Mouse (Mus musculus): Measurements from ENCODE around the gene Olfr12. TPM values are rescaled to one million over a fixed set of nuclear protein-coding genes. Genes with fewer than 3 reads are reported as not detected.

The Olfr12 gene
- polyA plus RNA-seq, 1 experiment from 2014 or later, result not detected

GRCm38 (mm10) chr1:92636015-92636414, 18.4 kb downstream of the Olfr12 start:
- DNase-seq (ENCODE audit: low spot score) (no peak), ATAC-seq (replicated peaks; ENCODE audit: low FRiP score) (no peak)
- peaks cover 6% of the 10 kb centered on the region; the same call in 1 of the 2 replicates for H3K36me3 ChIP-seq (ENCODE audit: control insufficient read depth, insufficient read depth, low read length)
- no peak overlapping the region for H3K4me2 ChIP-seq
- H3K27ac ChIP-seq (ENCODE audit: low read depth, low read length), result no peak overlapping the region
- 80% methylated on average over 8 of the region's 8 CpGs for WGBS
- H3K9ac ChIP-seq (ENCODE audit: low read depth, low read length), result no peak overlapping the region
- peaks cover 8% of the 10 kb centered on the region; the same call in 1 of the 2 replicates for H3K4me1 ChIP-seq (replicated peaks; ENCODE audit: control insufficient read depth, insufficient read depth, low read length)
- H3K9me3 ChIP-seq (ENCODE audit: control insufficient read depth, low read length), result no peaks in the 10 kb centered on the region
- no peaks in the 10 kb centered on the region for H3K27me3 ChIP-seq (replicated peaks; ENCODE audit: control insufficient read depth, insufficient read depth, low read length)
- no peak overlapping the region for H3K4me3 ChIP-seq (ENCODE audit: low read depth, low read length)

DNA sequence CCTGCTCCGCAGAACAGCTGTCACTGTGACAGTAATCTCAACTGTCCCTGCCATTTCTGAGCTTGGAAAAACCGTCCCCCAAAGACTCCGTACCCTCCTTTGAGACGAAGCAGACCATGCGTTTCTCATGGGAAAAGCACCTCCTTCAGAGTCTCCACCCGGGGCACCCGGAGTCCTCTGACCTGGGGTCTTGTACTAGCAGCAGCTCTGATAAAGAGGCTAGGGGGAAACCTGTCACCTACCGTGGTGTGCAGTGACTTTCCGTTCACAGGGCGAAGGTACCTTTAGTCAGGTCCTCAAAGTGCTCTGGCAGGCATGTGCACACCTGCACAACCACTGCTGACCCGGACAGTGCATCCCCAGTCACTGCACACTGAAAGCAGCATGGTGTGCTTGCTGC, 19.1 kb downstream of the Olfr12 start:
- no peaks in the 10 kb centered on the region for H3K9me3 ChIP-seq (ENCODE audit: control insufficient read depth, low read length)
- 90% methylated on average over 11 of the region's 11 CpGs for WGBS
- H3K27ac ChIP-seq (ENCODE audit: low read depth, low read length), result no peak overlapping the region
- H3K4me3 ChIP-seq (ENCODE audit: low read depth, low read length), result no peak overlapping the region
- H3K27me3 ChIP-seq (replicated peaks; ENCODE audit: control insufficient read depth, insufficient read depth, low read length), result no peaks in the 10 kb centered on the region
- ATAC-seq (replicated peaks; ENCODE audit: low FRiP score), result no peak
- no peak overlapping the region for H3K9ac ChIP-seq (ENCODE audit: low read depth, low read length)
- H3K36me3 ChIP-seq (ENCODE audit: control insufficient read depth, insufficient read depth, low read length), result peaks cover 6% of the 10 kb centered on the region; the same call in 1 of the 2 replicates
- H3K4me2 ChIP-seq, result no peak overlapping the region
- H3K4me1 ChIP-seq (replicated peaks; ENCODE audit: control insufficient read depth, insufficient read depth, low read length), result peaks cover 10% of the 10 kb centered on the region; the same call in 1 of the 2 replicates
- DNase-seq (ENCODE audit: low spot score), result no peak

DNA sequence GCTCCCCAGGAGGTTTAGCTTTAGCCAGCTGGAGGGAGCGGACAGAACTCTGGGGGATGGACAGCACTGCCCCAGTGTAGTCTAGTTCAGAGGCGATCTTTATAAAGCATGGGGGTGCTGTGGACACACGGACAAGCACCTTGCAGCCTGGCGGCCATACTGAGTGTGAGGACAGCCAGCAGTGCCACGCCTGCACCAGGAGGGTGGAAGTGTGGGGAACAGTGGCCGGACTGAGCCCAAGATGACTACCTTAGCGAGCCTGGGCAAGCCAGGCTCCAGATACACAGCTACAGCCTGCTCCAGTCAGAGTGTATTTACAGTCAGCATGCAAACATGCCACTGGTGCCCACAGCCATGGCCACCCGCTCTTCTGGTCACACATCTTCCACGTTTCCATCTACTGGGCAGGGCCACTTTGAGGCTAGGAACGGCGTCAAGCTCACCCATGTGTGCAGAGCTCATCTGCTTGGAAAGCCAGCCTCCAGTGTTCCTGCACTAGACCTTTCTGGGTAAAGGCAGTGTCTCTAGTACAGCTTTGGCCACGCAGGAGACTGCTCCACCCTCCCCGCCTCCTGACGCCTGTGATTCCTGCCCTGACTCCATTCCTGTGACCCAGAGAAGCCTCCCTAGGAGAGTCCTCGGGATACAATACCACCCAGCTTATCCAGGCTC, 20.0 kb downstream of the Olfr12 start:
- H3K4me2 ChIP-seq, result no peak overlapping the region
- no peak overlapping the region for H3K9ac ChIP-seq (ENCODE audit: low read depth, low read length)
- no peak for DNase-seq (ENCODE audit: low spot score)
- H3K4me1 ChIP-seq (replicated peaks; ENCODE audit: control insufficient read depth, insufficient read depth, low read length), result peaks cover 10% of the 10 kb centered on the region; the same call in 1 of the 2 replicates
- peaks cover 6% of the 10 kb centered on the region; the same call in 1 of the 2 replicates for H3K36me3 ChIP-seq (ENCODE audit: control insufficient read depth, insufficient read depth, low read length)
- H3K27me3 ChIP-seq (replicated peaks; ENCODE audit: control insufficient read depth, insufficient read depth, low read length), result no peaks in the 10 kb centered on the region
- no peaks in the 10 kb centered on the region for H3K9me3 ChIP-seq (ENCODE audit: control insufficient read depth, low read length)
- no peak overlapping the region for H3K27ac ChIP-seq (ENCODE audit: low read depth, low read length)
- no peak overlapping the region for H3K4me3 ChIP-seq (ENCODE audit: low read depth, low read length)
- ATAC-seq (replicated peaks; ENCODE audit: low FRiP score), result no peak
- WGBS, result 91% methylated on average over 15 of the region's 15 CpGs

GRCm38 (mm10) chr1:92638181-92638580, 20.6 kb downstream of the Olfr12 start:
- H3K9me3 ChIP-seq (ENCODE audit: control insufficient read depth, low read length), result no peaks in the 10 kb centered on the region
- H3K36me3 ChIP-seq (ENCODE audit: control insufficient read depth, insufficient read depth, low read length), result peaks cover 6% of the 10 kb centered on the region; the same call in 1 of the 2 replicates
- DNase-seq (ENCODE audit: low spot score), result no peak
- H3K4me2 ChIP-seq, result no peak overlapping the region
- H3K27ac ChIP-seq (ENCODE audit: low read depth, low read length), result no peak overlapping the region
- peaks cover 10% of the 10 kb centered on the region; the same call in 1 of the 2 replicates for H3K4me1 ChIP-seq (replicated peaks; ENCODE audit: control insufficient read depth, insufficient read depth, low read length)
- no peak for ATAC-seq (replicated peaks; ENCODE audit: low FRiP score)
- no peak overlapping the region for H3K9ac ChIP-seq (ENCODE audit: low read depth, low read length)
- H3K27me3 ChIP-seq (replicated peaks; ENCODE audit: control insufficient read depth, insufficient read depth, low read length), result no peaks in the 10 kb centered on the region
- WGBS, result 89% methylated on average over 3 of the region's 3 CpGs
- no peak overlapping the region for H3K4me3 ChIP-seq (ENCODE audit: low read depth, low read length)

GRCm38 (mm10) chr1:92638736-92639135, 21.1 kb downstream of the Olfr12 start:
- 93% methylated on average over 4 of the region's 4 CpGs for WGBS
- Histone ChIP-seq H3K27me3 (replicated peaks; ENCODE audit: control insufficient read depth, insufficient read depth, low read length) (no peaks in the 10 kb centered on the region), H3K9me3 (ENCODE audit: control insufficient read depth, low read length) (no peaks in the 10 kb centered on the region), H3K4me1 (replicated peaks; ENCODE audit: control insufficient read depth, insufficient read depth, low read length) (peaks cover 10% of the 10 kb centered on the region; the same call in 1 of the 2 replicates), H3K4me3 (ENCODE audit: low read depth, low read length) (no peak overlapping the region), H3K4me2 (no peak overlapping the region), H3K27ac (ENCODE audit: low read depth, low read length) (no peak overlapping the region), H3K36me3 (ENCODE audit: control insufficient read depth, insufficient read depth, low read length) (peaks cover 6% of the 10 kb centered on the region; the same call in 1 of the 2 replicates), H3K9ac (ENCODE audit: low read depth, low read length) (no peak overlapping the region)
- no peak for ATAC-seq (replicated peaks; ENCODE audit: low FRiP score)
- DNase-seq (ENCODE audit: low spot score), result no peak

DNA sequence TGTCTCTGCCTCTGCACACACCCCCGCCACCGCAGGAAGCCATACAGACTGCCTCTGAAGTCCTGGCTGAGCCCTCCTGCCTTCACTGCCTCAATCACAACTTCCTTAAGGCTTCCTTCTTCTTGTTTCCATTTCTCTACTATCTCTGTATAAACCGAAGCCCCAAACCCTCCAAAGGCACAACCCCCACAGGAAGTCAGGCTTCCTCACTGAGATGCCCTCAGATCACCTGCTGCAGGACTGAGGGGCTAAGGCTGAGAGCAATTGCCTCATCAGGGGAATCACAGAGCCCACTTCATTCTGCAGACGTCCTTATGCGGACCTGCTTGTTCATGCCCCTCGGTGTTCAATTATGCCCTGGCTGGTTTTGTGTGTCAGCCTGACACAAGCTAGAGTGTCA, 22.8 kb downstream of the Olfr12 start:
- peaks cover 10% of the 10 kb centered on the region; the same call in 1 of the 2 replicates for H3K4me1 ChIP-seq (replicated peaks; ENCODE audit: control insufficient read depth, insufficient read depth, low read length)
- peaks cover 6% of the 10 kb centered on the region; the same call in 1 of the 2 replicates for H3K36me3 ChIP-seq (ENCODE audit: control insufficient read depth, insufficient read depth, low read length)
- DNase-seq (ENCODE audit: low spot score), result no peak
- ATAC-seq (replicated peaks; ENCODE audit: low FRiP score), result no peak
- no peaks in the 10 kb centered on the region for H3K27me3 ChIP-seq (replicated peaks; ENCODE audit: control insufficient read depth, insufficient read depth, low read length)
- peak overlapping the region; percentile 93 for H3K4me2 ChIP-seq
- H3K27ac ChIP-seq (ENCODE audit: low read depth, low read length), result no peak overlapping the region
- 58% methylated on average over 6 of the region's 6 CpGs for WGBS
- no peaks in the 10 kb centered on the region for H3K9me3 ChIP-seq (ENCODE audit: control insufficient read depth, low read length)
- H3K9ac ChIP-seq (ENCODE audit: low read depth, low read length), result peak overlapping the region; percentile 69
- H3K4me3 ChIP-seq (ENCODE audit: low read depth, low read length), result peak overlapping the region; percentile 74

- H3K4me2 ChIP-seq, result peak within 1 kb of the TSS; percentile 93
- ATAC-seq (replicated peaks; ENCODE audit: low FRiP score) (peak; percentile 92), DNase-seq (ENCODE audit: low spot score) (peak; percentile 86)
- peak within 1 kb of the TSS; percentile 74 for H3K4me3 ChIP-seq (ENCODE audit: low read depth, low read length)
- H3K9ac ChIP-seq (ENCODE audit: low read depth, low read length), result peak within 1 kb of the TSS; percentile 69
- no peaks in the 10 kb centered on the region for H3K27me3 ChIP-seq (replicated peaks; ENCODE audit: control insufficient read depth, insufficient read depth, low read length)
- peaks cover 4% of the 10 kb centered on the region; the same call in 1 of the 2 replicates for H3K36me3 ChIP-seq (ENCODE audit: control insufficient read depth, insufficient read depth, low read length)
- H3K9me3 ChIP-seq (ENCODE audit: control insufficient read depth, low read length), result no peaks in the 10 kb centered on the region
- H3K4me1 ChIP-seq (replicated peaks; ENCODE audit: control insufficient read depth, insufficient read depth, low read length), result peaks cover 10% of the 10 kb centered on the region; the same call in 1 of the 2 replicates
- H3K27ac ChIP-seq (ENCODE audit: low read depth, low read length), result no peak within 1 kb of the TSS
- WGBS, result 3% methylated on average over 50 of the region's 50 CpGs
Observed at GRCm38 (mm10) chr1:92641514-92642272, 24.1 kb downstream of the Olfr12 start, which contains the start of gene Cops9. Gene Cops9 (minus strand): TSS chr1:92641985.

DNA sequence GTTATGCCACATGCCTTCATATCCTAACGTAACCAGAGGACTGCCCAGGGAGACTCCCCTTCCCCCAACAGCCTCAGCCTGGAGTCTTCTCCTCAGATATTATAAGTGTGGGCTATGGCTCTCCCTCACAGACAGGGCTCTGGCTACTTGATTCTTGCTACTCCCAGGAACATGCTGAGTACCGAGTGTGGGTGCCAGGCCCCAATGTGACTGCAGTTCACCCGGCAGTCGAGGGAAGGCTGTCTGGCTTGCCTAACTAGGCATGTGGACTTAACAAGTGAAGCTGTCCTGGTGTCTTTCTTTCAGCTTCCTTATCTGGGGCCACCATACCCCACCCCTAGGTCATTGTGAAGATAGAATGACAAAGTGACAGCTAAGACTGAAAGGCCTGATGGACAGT, 26.1 kb downstream of the Olfr12 start:
- Histone ChIP-seq H3K4me2 (no peak overlapping the region), H3K9ac (ENCODE audit: low read depth, low read length) (no peak overlapping the region), H3K4me1 (replicated peaks; ENCODE audit: control insufficient read depth, insufficient read depth, low read length) (peaks cover 10% of the 10 kb centered on the region; the same call in 1 of the 2 replicates), H3K36me3 (ENCODE audit: control insufficient read depth, insufficient read depth, low read length) (no peaks in the 10 kb centered on the region), H3K9me3 (ENCODE audit: control insufficient read depth, low read length) (no peaks in the 10 kb centered on the region), H3K27ac (ENCODE audit: low read depth, low read length) (no peak overlapping the region), H3K27me3 (replicated peaks; ENCODE audit: control insufficient read depth, insufficient read depth, low read length) (no peaks in the 10 kb centered on the region), H3K4me3 (ENCODE audit: low read depth, low read length) (no peak overlapping the region)
- WGBS, result 71% methylated on average over 4 of the region's 4 CpGs
- DNase-seq (ENCODE audit: low spot score) (no peak), ATAC-seq (replicated peaks; ENCODE audit: low FRiP score) (no peak)
